Mouse (Mus musculus): ENCODE data around the gene 4930415O20Rik. TPM values are rescaled to one million over a fixed set of nuclear protein-coding genes. Genes with fewer than 3 reads are reported as not detected.

4930415O20Rik gene
- polyA plus RNA-seq, 2 experiments: not detected

GRCm38 (mm10) chr15:98614971-98615370 is 44.2 kb downstream of the 4930415O20Rik start:
- no peak for TF ChIP-seq CTCF (IDR thresholded peaks at IDR 0.05; ENCODE audit: low read depth)
- no peak for TF ChIP-seq EP300 (IDR thresholded peaks at IDR 0.05; ENCODE audit: low read depth)
- Histone ChIP-seq H3K27me3 (ENCODE audit: control insufficient read depth, insufficient read depth, low read length) (peaks cover 11% of the 10 kb centered on the region; the same call in 1 of the 2 replicates), H3K9me3 (ENCODE audit: control insufficient read depth, low read length) (no peaks in the 10 kb centered on the region), H3K4me3 (ENCODE audit: insufficient read depth in 1 of 2, low read depth in 2 of 2, low read length in 2 of 2) (no peak overlapping the region), H3K27ac (no peak overlapping the region), H3K4me2 (ENCODE audit: low read depth) (no peak overlapping the region), H3K36me3 (replicated peaks; ENCODE audit: control insufficient read depth, insufficient read depth, low read depth) (no peaks in the 10 kb centered on the region), H3K4me1 (replicated peaks; ENCODE audit: control insufficient read depth in 2 of 2, insufficient read depth in 2 of 2, low read length in 1 of 2) (peaks cover 5 to 9% of the 10 kb centered on the region in 2 experiments), H3K9ac (replicated peaks) (no peak overlapping the region)
- ATAC-seq (ENCODE audit: insufficient read depth) (no peak), DNase-seq (ENCODE audit: low read depth in 3 of 3, low spot score in 3 of 3) (no peak)
- WGBS (ENCODE audit: insufficient replicate concordance): 69% methylated on average over 6 of the region's 6 CpGs

- H3K9me3 ChIP-seq (ENCODE audit: control insufficient read depth, low read length): no peaks in the 10 kb centered on the region
- H3K4me3 ChIP-seq (ENCODE audit: insufficient read depth in 1 of 2, low read depth in 2 of 2, low read length in 2 of 2): no peak overlapping the region
- H3K27me3 ChIP-seq (ENCODE audit: control insufficient read depth, insufficient read depth, low read length): peaks cover 11% of the 10 kb centered on the region; the same call in 1 of the 2 replicates
- H3K4me2 ChIP-seq (ENCODE audit: low read depth): no peak overlapping the region
- H3K36me3 ChIP-seq (replicated peaks; ENCODE audit: control insufficient read depth, insufficient read depth, low read depth): no peaks in the 10 kb centered on the region
- H3K27ac ChIP-seq: no peak overlapping the region
- ATAC-seq (ENCODE audit: insufficient read depth): no peak
- no peak for TF ChIP-seq CTCF (IDR thresholded peaks at IDR 0.05; ENCODE audit: low read depth)
- no peak for TF ChIP-seq EP300 (IDR thresholded peaks at IDR 0.05; ENCODE audit: low read depth)
- DNase-seq (ENCODE audit: low read depth in 3 of 3, low spot score in 3 of 3): no peak
- no peak overlapping the region for H3K9ac ChIP-seq (replicated peaks)
- peaks cover 0 to 3% of the 10 kb centered on the region in 2 experiments; a peak in 2 of 4 replicates for H3K4me1 ChIP-seq (replicated peaks; ENCODE audit: control insufficient read depth in 2 of 2, insufficient read depth in 2 of 2, low read length in 1 of 2)
- WGBS (ENCODE audit: insufficient replicate concordance): 66% methylated on average over 6 of the region's 6 CpGs
Observed at GRCm38 (mm10) chr15:98615751-98616150, 44.9 kb downstream of the 4930415O20Rik start.

GRCm38 (mm10) chr15:98616362-98617175 is 45.8 kb downstream of the 4930415O20Rik start:
- ATAC-seq (ENCODE audit: insufficient read depth): no peak
- no peaks in the 10 kb centered on the region for H3K36me3 ChIP-seq (replicated peaks; ENCODE audit: control insufficient read depth, insufficient read depth, low read depth)
- H3K27ac ChIP-seq: no peak overlapping the region
- no peaks in the 10 kb centered on the region for H3K9me3 ChIP-seq (ENCODE audit: control insufficient read depth, low read length)
- TF ChIP-seq EP300 (IDR thresholded peaks at IDR 0.05; ENCODE audit: low read depth) (no peak), CTCF (IDR thresholded peaks at IDR 0.05; ENCODE audit: low read depth) (no peak)
- DNase-seq (ENCODE audit: low read depth in 3 of 3, low spot score in 3 of 3): no peak
- 48% methylated on average over 20 of the region's 20 CpGs for WGBS (ENCODE audit: insufficient replicate concordance)
- no peak overlapping the region for H3K4me3 ChIP-seq (ENCODE audit: insufficient read depth in 1 of 2, low read depth in 2 of 2, low read length in 2 of 2)
- H3K27me3 ChIP-seq (ENCODE audit: control insufficient read depth, insufficient read depth, low read length): peaks cover 11% of the 10 kb centered on the region; the same call in 1 of the 2 replicates
- H3K4me2 ChIP-seq (ENCODE audit: low read depth): peak overlapping the region; percentile 23
- 0 out of 2 replicates have a peak overlapping the region, but pooled peaks have one; percentile 25 for H3K9ac ChIP-seq (replicated peaks)
- H3K4me1 ChIP-seq (replicated peaks; ENCODE audit: control insufficient read depth in 2 of 2, insufficient read depth in 2 of 2, low read length in 1 of 2): peaks cover 0 to 3% of the 10 kb centered on the region in 2 experiments; a peak in 2 of 4 replicates

- H3K27me3 ChIP-seq (ENCODE audit: control insufficient read depth, insufficient read depth, low read length): peaks cover 12% of the 10 kb centered on the region
- DNase-seq (ENCODE audit: low read depth in 3 of 3, low spot score in 3 of 3): no peak
- no peak overlapping the region for H3K4me3 ChIP-seq (ENCODE audit: insufficient read depth in 1 of 2, low read depth in 2 of 2, low read length in 2 of 2)
- no peaks in the 10 kb centered on the region for H3K9me3 ChIP-seq (ENCODE audit: control insufficient read depth, low read length)
- TF ChIP-seq EP300 (IDR thresholded peaks at IDR 0.05; ENCODE audit: low read depth) (no peak), CTCF (IDR thresholded peaks at IDR 0.05; ENCODE audit: low read depth) (peak; percentile 89)
- no peaks in the 10 kb centered on the region for H3K36me3 ChIP-seq (replicated peaks; ENCODE audit: control insufficient read depth, insufficient read depth, low read depth)
- no peak overlapping the region for H3K27ac ChIP-seq
- H3K9ac ChIP-seq (replicated peaks): 0 out of 2 replicates have a peak overlapping the region, but pooled peaks have one; percentile 25
- peak; percentile 14; the same call in 1 of the 2 replicates for ATAC-seq (ENCODE audit: insufficient read depth)
- under 1% methylated on average over 12 of the region's 12 CpGs for WGBS (ENCODE audit: insufficient replicate concordance)
- H3K4me2 ChIP-seq (ENCODE audit: low read depth): peak overlapping the region; percentile 23
- peaks cover 0 to 3% of the 10 kb centered on the region in 2 experiments; a peak in 2 of 4 replicates for H3K4me1 ChIP-seq (replicated peaks; ENCODE audit: control insufficient read depth in 2 of 2, insufficient read depth in 2 of 2, low read length in 1 of 2)
Observed at GRCm38 (mm10) chr15:98617176-98617537, 46.4 kb downstream of the 4930415O20Rik start.

GRCm38 (mm10) chr15:98622199-98622598 is 51.4 kb downstream of the 4930415O20Rik start:
- Histone ChIP-seq H3K9me3 (ENCODE audit: control insufficient read depth, low read length) (no peaks in the 10 kb centered on the region), H3K9ac (replicated peaks) (no peak overlapping the region), H3K4me1 (replicated peaks; ENCODE audit: control insufficient read depth in 2 of 2, insufficient read depth in 2 of 2, low read length in 1 of 2) (no peaks in the 10 kb centered on the region), H3K27ac (no peak overlapping the region), H3K4me3 (ENCODE audit: insufficient read depth in 1 of 2, low read depth in 2 of 2, low read length in 2 of 2) (no peak overlapping the region), H3K27me3 (ENCODE audit: control insufficient read depth, insufficient read depth, low read length) (peaks cover 24% of the 10 kb centered on the region), H3K36me3 (replicated peaks; ENCODE audit: control insufficient read depth, insufficient read depth, low read depth) (no peaks in the 10 kb centered on the region), H3K4me2 (ENCODE audit: low read depth) (no peak overlapping the region)
- no peak for ATAC-seq (ENCODE audit: insufficient read depth)
- TF ChIP-seq CTCF (IDR thresholded peaks at IDR 0.05; ENCODE audit: low read depth): no peak
- TF ChIP-seq EP300 (IDR thresholded peaks at IDR 0.05; ENCODE audit: low read depth): no peak
- no peak for DNase-seq (ENCODE audit: low read depth in 3 of 3, low spot score in 3 of 3)
- 9% methylated on average over 7 of the region's 7 CpGs for WGBS (ENCODE audit: insufficient replicate concordance)

All from liver, embryonic 14.5 days (tissue).